Mouse (Mus musculus) CH12.LX (cell line): ENCODE results near the gene Polr2b. TPM values are rescaled to one million over a fixed set of nuclear protein-coding genes. Genes with fewer than 3 reads are reported as not detected.
A peak's percentile ranks its signal among the peaks of the same experiment; 100 is the strongest.

Experiments used
- DNase-seq: peaks from one replicate; pipeline ENCODE4 v3.0.0-alpha.2; 2013; ENCODE audit errors: extremely low read depth
- H3K27ac ChIP-seq: 2 replicates; pipeline ENCODE4 v1.5.1; 2012; ENCODE audit warnings: low read depth, mild to moderate bottlenecking, control low read depth, moderate library complexity; ENCODE audit not compliant: insufficient read depth
- H3K27me3 ChIP-seq: replicated peaks from 2 replicates; pipeline ENCODE3; 2012; ENCODE audit warnings: inconsistent platforms
- H3K36me3 ChIP-seq, 2 experiments: replicated peaks in 1 of 2; 2 replicates each; pipeline versions ENCODE3 to v1.6.1; 2012; ENCODE audit warnings: inconsistent platforms in 1 of 2, low read length in 1 of 2, mild to moderate bottlenecking in 1 of 2, mixed read lengths in 1 of 2, moderate library complexity in 1 of 2; ENCODE audit not compliant: control insufficient read depth in 1 of 2, insufficient read depth in 1 of 2
- H3K4me1 ChIP-seq, 2 experiments: 2 replicates each; pipeline ENCODE4 v1.6.1; 2012; ENCODE audit warnings: inconsistent platforms in 1 of 2, moderate library complexity in 1 of 2; ENCODE audit not compliant: insufficient read depth in 2 of 2, control insufficient read depth in 1 of 2
- H3K4me2 ChIP-seq: 2 replicates; pipeline ENCODE4 v1.6.1; 2012; ENCODE audit warnings: low read depth, mild to moderate bottlenecking, control low read depth; ENCODE audit not compliant: poor library complexity, insufficient read depth, severe bottlenecking
- H3K4me3 ChIP-seq, 3 experiments: fragments of 150-350 bp in 1 of 3; sonication (generic) in 1 of 3; replicated peaks in 1 of 3; 2 replicates each; pipeline versions ENCODE3 to v1.5.1; 2011 to 2012; ENCODE audit warnings: low read depth in 2 of 3, low read length in 2 of 3, mild to moderate bottlenecking in 2 of 3, moderate library complexity in 2 of 3, control low read depth in 1 of 3, improper control_type of control experiment in 1 of 3, inconsistent platforms in 1 of 3, mixed read lengths in 1 of 3; ENCODE audit not compliant: poor library complexity in 1 of 3
- H3K79me2 ChIP-seq: replicated peaks from 2 replicates; pipeline ENCODE4 v1.6.1; 2012; ENCODE audit warnings: mild to moderate bottlenecking, moderate library complexity; ENCODE audit not compliant: control insufficient read depth, poor library complexity, insufficient read depth, severe bottlenecking; ENCODE audit errors: extremely low read depth
- H3K9ac ChIP-seq: 2 replicates; pipeline ENCODE4 v1.6.1; 2012; ENCODE audit warnings: low read depth, mild to moderate bottlenecking, control low read depth, moderate library complexity; ENCODE audit not compliant: insufficient read depth
- H3K9me3 ChIP-seq: replicated peaks from 2 replicates; pipeline ENCODE3; 2012; ENCODE audit warnings: low read length, inconsistent platforms, mixed read lengths
- BHLHE40 ChIP-seq: IDR thresholded peaks from 2 replicates; pipeline ENCODE4 v1.6.1; 2011; ENCODE audit warnings: mild to moderate bottlenecking, low read depth, low read length, improper control_type of control experiment
- CHD1 ChIP-seq: IDR thresholded peaks from 2 replicates; pipeline ENCODE4 v1.6.1; 2012; ENCODE audit warnings: low read depth, low read length, improper control_type of control experiment, inconsistent platforms
- CHD2 ChIP-seq: IDR thresholded peaks from 2 replicates; pipeline ENCODE4 v1.6.1; 2011; ENCODE audit warnings: low read length, improper control_type of control experiment
- CTCF ChIP-seq, 2 experiments: IDR thresholded peaks in 1 of 2; conservative IDR thresholded peaks in 1 of 2; 2 replicates each; pipeline ENCODE4 v1.5.1; 2011 to 2012; ENCODE audit warnings: low read depth in 2 of 2, low read length in 2 of 2, improper control_type of control experiment in 1 of 2, inconsistent platforms in 1 of 2, mild to moderate bottlenecking in 1 of 2, moderate library complexity in 1 of 2
- ELF1 ChIP-seq: IDR thresholded peaks from 2 replicates; pipeline ENCODE4 v1.6.1; 2014; ENCODE audit warnings: low read depth, mild to moderate bottlenecking, inconsistent platforms, low read length, improper control_type of control experiment
- GABPA ChIP-seq: IDR thresholded peaks from 2 replicates; pipeline ENCODE4 v1.6.1; 2012; ENCODE audit warnings: low read depth, low read length, improper control_type of control experiment, inconsistent platforms; ENCODE audit not compliant: insufficient replicate concordance
- IRF4 ChIP-seq: IDR thresholded peaks from 2 replicates; pipeline ENCODE4 v1.6.1; 2014; ENCODE audit warnings: low read depth, mild to moderate bottlenecking, inconsistent platforms, low read length, improper control_type of control experiment
- MAFK ChIP-seq: IDR thresholded peaks from 2 replicates; pipeline ENCODE4 v1.6.1; 2011; ENCODE audit warnings: low read length, improper control_type of control experiment; ENCODE audit not compliant: insufficient replicate concordance
- MAX ChIP-seq: IDR thresholded peaks from 2 replicates; pipeline ENCODE4 v1.6.1; 2011; ENCODE audit warnings: low read length, improper control_type of control experiment
- MAZ ChIP-seq: IDR thresholded peaks from 2 replicates; pipeline ENCODE4 v1.6.1; 2012; ENCODE audit warnings: low read depth, mild to moderate bottlenecking, inconsistent platforms, low read length, improper control_type of control experiment, moderate library complexity
- MEF2A ChIP-seq: IDR thresholded peaks from 2 replicates; pipeline ENCODE4 v1.6.1; 2014; ENCODE audit warnings: low read depth, mild to moderate bottlenecking, inconsistent platforms, low read length, improper control_type of control experiment, borderline replicate concordance
- MXI1 ChIP-seq: IDR thresholded peaks from 2 replicates; pipeline ENCODE4 v1.6.1; 2011; ENCODE audit warnings: mild to moderate bottlenecking, low read depth, low read length, improper control_type of control experiment
- NELFE ChIP-seq: IDR thresholded peaks from 2 replicates; pipeline ENCODE4 v1.6.1; 2011; ENCODE audit warnings: low read depth, low read length, improper control_type of control experiment
- NRF1 ChIP-seq: IDR thresholded peaks from 2 replicates; pipeline ENCODE4 v1.6.1; 2014; ENCODE audit warnings: low read depth, mild to moderate bottlenecking, inconsistent platforms, low read length, improper control_type of control experiment, moderate library complexity
- PAX5 ChIP-seq: IDR thresholded peaks from 2 replicates; pipeline ENCODE4 v1.6.1; 2012; ENCODE audit warnings: low read length, inconsistent platforms, mixed read lengths
- RAD21 ChIP-seq: IDR thresholded peaks from 2 replicates; pipeline ENCODE4 v1.6.1; 2011; ENCODE audit warnings: low read depth, mild to moderate bottlenecking, low read length, improper control_type of control experiment, moderate library complexity
- SIN3A ChIP-seq: IDR thresholded peaks from 2 replicates; pipeline ENCODE4 v1.6.1; 2012; ENCODE audit warnings: low read length, improper control_type of control experiment, inconsistent platforms
- SMC3 ChIP-seq: IDR thresholded peaks from 2 replicates; pipeline ENCODE4 v1.6.1; 2011; ENCODE audit warnings: low read depth, low read length, improper control_type of control experiment
- TCF12 ChIP-seq: IDR thresholded peaks from 2 replicates; pipeline ENCODE4 v1.6.1; 2014; ENCODE audit warnings: low read depth, mild to moderate bottlenecking, inconsistent platforms, low read length, improper control_type of control experiment
- dilution Hi-C: fragments of 300-500 bp; cut with MboI; formaldehyde crosslinking; loops from 2 replicates; pipeline ENCODE4 v1.14.3; 2020; ENCODE audit warnings: low sequenced_read_pairs; ENCODE audit not compliant: extremely low pct_unique_long_range_greater_than_20kb, extremely low pct_ligation_motif_present
- in situ Hi-C: fragments of 300-500 bp; cut with MboI; formaldehyde crosslinking; loops from 3 replicates; pipeline ENCODE4 v1.14.3; 2019; ENCODE audit warnings: low sequenced_read_pairs, low pct_ligation_motif_present, low pct_unique_long_range_greater_than_20kb, mixed read lengths
- polyA plus RNA-seq: library from polyadenylated mRNA; unstranded; fragments of >175 nt; gene quantifications from 2 replicates; pipeline ENCODE4 v1.2.1, GENCODE M21; 2012; ENCODE audit warnings: low read depth; ENCODE audit not compliant: insufficient read length
- total RNA-seq, 2 experiments: library from RNA; depleted of rRNA; stranded (reverse); fragments of 300-350 nt in 1 of 2; fragments of >200 nt in 1 of 2; gene quantifications; 2 replicates each; pipeline ENCODE4 v1.2.3; 2012 to 2014

The Polr2b gene
- total and polyA plus RNA-seq, 3 experiments = 88.0 to 133 (median 119) TPM

- in situ Hi-C loops = no loop called here
Observed at GRCm38 (mm10) chr5:77314986-77315385, 5.0 kb downstream of the Polr2b start.

GRCm38 (mm10) chr5:77324936-77325335 lies 15.0 kb downstream of the Polr2b start:
- dilution Hi-C loops (no loop called here), in situ Hi-C loops (no loop called here)
- Histone ChIP-seq H3K36me3 (peaks cover 72 to 95% of the 10 kb centered on the region in 2 experiments), H3K4me2 (no peak overlapping the region), H3K27ac (no peak overlapping the region), H3K4me1 (peaks cover 0 to 2% of the 10 kb centered on the region in 2 experiments; a peak in 2 of 4 replicates), H3K9ac (no peak overlapping the region), H3K79me2 (no peaks in the 10 kb centered on the region; the same call in 1 of the 2 replicates), H3K9me3 (no peaks in the 10 kb centered on the region), H3K4me3 (no peak overlapping the region), H3K27me3 (no peaks in the 10 kb centered on the region)
- TF ChIP-seq NELFE = no peak
- no peak for TF ChIP-seq RAD21
- TF ChIP-seq GABPA = no peak
- no peak for TF ChIP-seq CHD1
- no peak for TF ChIP-seq MAFK
- TF ChIP-seq IRF4 = no peak
- no peak for TF ChIP-seq PAX5
- DNase-seq = no peak

More at GRCm38 (mm10) chr5:77314986-77315385, 5.0 kb downstream of the Polr2b start:
- TF ChIP-seq SMC3 (no peak), MAZ (no peak), NRF1 (no peak), MEF2A (no peak), RAD21 (no peak), BHLHE40 (no peak), ELF1 (no peak), MAX (no peak), GABPA (no peak), NELFE (no peak)
- Histone ChIP-seq H3K27ac (no peak overlapping the region), H3K4me3 (no peak overlapping the region), H3K4me2 (no peak overlapping the region), H3K27me3 (no peaks in the 10 kb centered on the region), H3K4me1 (peaks cover 3 to 14% of the 10 kb centered on the region in 2 experiments), H3K9me3 (no peaks in the 10 kb centered on the region), H3K36me3 (peaks cover 39 to 66% of the 10 kb centered on the region in 2 experiments), H3K79me2 (peaks cover 44% of the 10 kb centered on the region), H3K9ac (no peak overlapping the region)
- dilution Hi-C loops = no loop called here
- no peak for DNase-seq

GRCm38 (mm10) chr5:77330154-77330553 lies 20.2 kb downstream of the Polr2b start:
- Histone ChIP-seq H3K79me2 (peaks cover 3% of the 10 kb centered on the region; the same call in 1 of the 2 replicates), H3K36me3 (peaks cover 69 to 92% of the 10 kb centered on the region in 2 experiments), H3K9ac (no peak overlapping the region), H3K27ac (no peak overlapping the region), H3K4me1 (peaks cover 2 to 5% of the 10 kb centered on the region in 2 experiments; a peak in 2 of 4 replicates), H3K4me3 (no peak overlapping the region), H3K4me2 (no peak overlapping the region), H3K9me3 (no peaks in the 10 kb centered on the region), H3K27me3 (no peaks in the 10 kb centered on the region)
- peak; percentile 46 for DNase-seq
- dilution Hi-C loops (no loop called here), in situ Hi-C loops (no loop called here)
- no peak for TF ChIP-seq GABPA
- TF ChIP-seq SIN3A = no peak
- TF ChIP-seq CTCF (conservative IDR thresholded peaks at IDR 0.05 in 1 of 2, IDR thresholded peaks at IDR 0.05 in 1 of 2; ENCODE audit: low read depth in 2 of 2, low read length in 2 of 2) = peak in 1 of 2 experiments; percentile 60; a peak in 2 of 4 replicates
- peak; percentile 29; the same call in 1 of the 2 replicates for TF ChIP-seq SMC3
- no peak for TF ChIP-seq MXI1
- TF ChIP-seq MAFK = no peak
- TF ChIP-seq RAD21 = peak; percentile 15
- no peak for TF ChIP-seq ELF1
- TF ChIP-seq TCF12 = no peak
- TF ChIP-seq CHD2 = no peak
